Mouse (Mus musculus) MEL (cell line): ENCODE measurements around the gene Srpx. TPM values are rescaled to one million over a fixed set of nuclear protein-coding genes. Genes with fewer than 3 reads are reported as not detected.

Experiments
- DNase-seq: peaks from one replicate; pipeline ENCODE4 v3.0.0; 2011; ENCODE audit warnings: low read depth, low spot score
- H3K27ac ChIP-seq: 2 replicates; pipeline ENCODE4 v1.5.1; 2012; ENCODE audit warnings: low read depth, mild to moderate bottlenecking, control low read depth, low read length, moderate library complexity; ENCODE audit not compliant: control insufficient read depth
- H3K27me3 ChIP-seq, 2 experiments: fragments of 150-350 bp in 1 of 2; sonication (generic) in 1 of 2; 2 replicates each; pipeline ENCODE4 v1.6.1; 2012; ENCODE audit warnings: low read length in 2 of 2, mild to moderate bottlenecking in 2 of 2, improper control_type of control experiment in 1 of 2, moderate library complexity in 1 of 2; ENCODE audit not compliant: insufficient read depth in 2 of 2, control insufficient read depth in 1 of 2
- H3K36me3 ChIP-seq, 2 experiments: 2 replicates each; pipeline ENCODE4 v1.6.1; 2012 to 2014; ENCODE audit warnings: low read length in 2 of 2, improper control_type of control experiment in 1 of 2, inconsistent platforms in 1 of 2, mild to moderate bottlenecking in 1 of 2; ENCODE audit not compliant: insufficient read depth in 2 of 2, control insufficient read depth in 1 of 2
- H3K4me1 ChIP-seq, 2 experiments: fragments of 150-350 bp in 1 of 2; sonication (generic) in 1 of 2; 2 replicates each; pipeline ENCODE4 v1.6.1; 2012; ENCODE audit warnings: low read length in 2 of 2, improper control_type of control experiment in 1 of 2, mild to moderate bottlenecking in 1 of 2; ENCODE audit not compliant: insufficient read depth in 2 of 2, control insufficient read depth in 1 of 2
- H3K4me3 ChIP-seq, 2 experiments: fragments of 150-350 bp in 1 of 2; sonication (generic) in 1 of 2; 2 replicates each; pipeline ENCODE4 v1.5.1; 2012; ENCODE audit warnings: low read depth in 2 of 2, low read length in 2 of 2, mild to moderate bottlenecking in 2 of 2, moderate library complexity in 2 of 2, control low read depth in 1 of 2, improper control_type of control experiment in 1 of 2; ENCODE audit not compliant: control insufficient read depth in 1 of 2, insufficient read depth in 1 of 2
- H3K79me2 ChIP-seq: 2 replicates; pipeline ENCODE4 v1.6.1; 2012; ENCODE audit warnings: mild to moderate bottlenecking, low read length, moderate library complexity; ENCODE audit not compliant: control insufficient read depth, poor library complexity, insufficient read depth
- H3K9ac ChIP-seq: 2 replicates; pipeline ENCODE4 v1.6.1; 2012; ENCODE audit warnings: low read depth, mild to moderate bottlenecking, control low read depth, low read length, moderate library complexity; ENCODE audit not compliant: control insufficient read depth, poor library complexity, severe bottlenecking
- H3K9me3 ChIP-seq: fragments of 150-350 bp; sonication (generic); replicated peaks from 2 replicates; pipeline ENCODE4 v1.6.1; 2012; ENCODE audit warnings: mild to moderate bottlenecking, low read length, improper control_type of control experiment, moderate library complexity; ENCODE audit not compliant: insufficient read depth
- BHLHE40 ChIP-seq: IDR thresholded peaks from 2 replicates; pipeline ENCODE4 v1.6.1; 2012; ENCODE audit warnings: low read depth, mild to moderate bottlenecking, inconsistent platforms, low read length, improper control_type of control experiment, borderline replicate concordance
- CHD2 ChIP-seq: IDR thresholded peaks from 2 replicates; pipeline ENCODE4 v1.6.1; 2011; ENCODE audit warnings: low read length, improper control_type of control experiment
- E2F4 ChIP-seq: IDR thresholded peaks from 2 replicates; pipeline ENCODE4 v1.6.1; 2011; ENCODE audit warnings: low read depth, low read length, improper control_type of control experiment, borderline replicate concordance
- EP300 ChIP-seq, 2 experiments: IDR thresholded peaks; 2 replicates each; pipeline ENCODE4 v1.6.1; 2011; ENCODE audit warnings: improper control_type of control experiment in 2 of 2, low read length in 2 of 2, low read depth in 1 of 2, mild to moderate bottlenecking in 1 of 2
- GABPA ChIP-seq: IDR thresholded peaks from 2 replicates; pipeline ENCODE4 v1.6.1; 2012; ENCODE audit warnings: low read depth, mild to moderate bottlenecking, inconsistent platforms, low read length, improper control_type of control experiment, moderate library complexity
- GATA1 ChIP-seq: IDR thresholded peaks from 2 replicates; pipeline ENCODE4 v1.6.1; 2011; ENCODE audit warnings: low read depth, low read length, improper control_type of control experiment
- JUND ChIP-seq: IDR thresholded peaks from 2 replicates; pipeline ENCODE4 v1.6.1; 2011; ENCODE audit warnings: low read depth, mild to moderate bottlenecking, improper control_type of control experiment, low read length
- MEF2A ChIP-seq: IDR thresholded peaks from 2 replicates; pipeline ENCODE4 v1.6.1; 2014; ENCODE audit warnings: low read depth, mild to moderate bottlenecking, inconsistent platforms, low read length, improper control_type of control experiment; ENCODE audit not compliant: poor library complexity, insufficient replicate concordance, severe bottlenecking; ENCODE audit errors: extremely low read depth
- MXI1 ChIP-seq: IDR thresholded peaks from 2 replicates; pipeline ENCODE4 v1.6.1; 2011; ENCODE audit warnings: mild to moderate bottlenecking, low read depth, low read length, improper control_type of control experiment
- NRF1 ChIP-seq: IDR thresholded peaks from 2 replicates; pipeline ENCODE4 v1.6.1; 2014; ENCODE audit warnings: low read depth, mild to moderate bottlenecking, inconsistent platforms, low read length, improper control_type of control experiment, moderate library complexity; ENCODE audit not compliant: poor library complexity, insufficient read depth, severe bottlenecking
- POLR2AphosphoS2 ChIP-seq: IDR thresholded peaks from 2 replicates; pipeline ENCODE4 v1.6.1; 2011; ENCODE audit warnings: low read length, improper control_type of control experiment
- SIN3A ChIP-seq: IDR thresholded peaks from 2 replicates; pipeline ENCODE4 v1.6.1; 2012; ENCODE audit warnings: low read length, improper control_type of control experiment, inconsistent platforms
- SMC3 ChIP-seq: IDR thresholded peaks from 2 replicates; pipeline ENCODE4 v1.6.1; 2011; ENCODE audit warnings: low read depth, low read length, improper control_type of control experiment
- UBTF ChIP-seq: IDR thresholded peaks from 2 replicates; pipeline ENCODE4 v1.6.1; 2012; ENCODE audit warnings: low read depth, mild to moderate bottlenecking, inconsistent platforms, low read length, improper control_type of control experiment, moderate library complexity, borderline replicate concordance; ENCODE audit not compliant: insufficient read depth
- USF1 ChIP-seq: IDR thresholded peaks from 2 replicates; pipeline ENCODE4 v1.6.1; 2014; ENCODE audit warnings: low read depth, mild to moderate bottlenecking, inconsistent platforms, low read length, improper control_type of control experiment, moderate library complexity
- ZKSCAN1 ChIP-seq: IDR thresholded peaks from 2 replicates; pipeline ENCODE4 v1.6.1; 2012; ENCODE audit warnings: low read depth, mild to moderate bottlenecking, inconsistent platforms, low read length, improper control_type of control experiment, moderate library complexity
- polyA plus RNA-seq, 2 experiments: library from polyadenylated mRNA; stranded (reverse) in 1 of 2; unstranded in 1 of 2; fragments of >175 nt in 1 of 2; fragments of >200 nt in 1 of 2; gene quantifications; 2 replicates each; pipeline versions ENCODE4 v1.2.1 to v1.2.4; 2012; ENCODE audit warnings: low replicate concordance in 2 of 2, low read depth in 1 of 2; ENCODE audit not compliant: insufficient read length in 2 of 2, insufficient read depth in 1 of 2, missing spikeins in 1 of 2
- total RNA-seq: library from RNA; depleted of rRNA; stranded (reverse); fragments of 300-350 nt; gene quantifications from 2 replicates; pipeline ENCODE4 v1.2.3, GENCODE M21; 2012; rRNA removed

Srpx gene
- total and polyA plus RNA-seq, 3 experiments: not detected

GRCm38 (mm10) chrX:10005946-10006345 lies 111.6 kb downstream of the Srpx start:
- H3K9me3 ChIP-seq: no peaks in the 10 kb centered on the region

GRCm38 (mm10) chrX:10000718-10001117 lies 116.8 kb downstream of the Srpx start:
- Histone ChIP-seq H3K79me2 (no peaks in the 10 kb centered on the region), H3K4me3 (no peak overlapping the region), H3K27me3 (no peaks in the 10 kb centered on the region), H3K36me3 (no peaks in the 10 kb centered on the region), H3K9ac (no peak overlapping the region), H3K9me3 (no peaks in the 10 kb centered on the region), H3K27ac (no peak overlapping the region), H3K4me1 (no peaks in the 10 kb centered on the region)
- TF ChIP-seq UBTF (no peak), USF1 (no peak), SMC3 (no peak), EP300 (IDR thresholded peaks at IDR 0.05; ENCODE audit: low read depth in 1 of 2, low read length in 2 of 2) (no peak), SIN3A (no peak), E2F4 (no peak), ZKSCAN1 (no peak)
- DNase-seq: no peak

More at GRCm38 (mm10) chrX:10005946-10006345, 111.6 kb downstream of the Srpx start:
- H3K27ac ChIP-seq: no peak overlapping the region
- no peaks in the 10 kb centered on the region for H3K4me1 ChIP-seq
- H3K9ac ChIP-seq: no peak overlapping the region
- DNase-seq: no peak
- H3K4me3 ChIP-seq: no peak overlapping the region
- TF ChIP-seq GATA1 (no peak), JUND (no peak), MEF2A (no peak), NRF1 (no peak), BHLHE40 (no peak), UBTF (no peak), CHD2 (no peak), POLR2AphosphoS2 (no peak), GABPA (no peak), E2F4 (no peak), MXI1 (no peak)
- H3K79me2 ChIP-seq: no peaks in the 10 kb centered on the region
- H3K27me3 ChIP-seq: no peaks in the 10 kb centered on the region
- H3K36me3 ChIP-seq: no peaks in the 10 kb centered on the region

Other genes with a start within 250 kb of the Srpx start
- not detected in 2 replicates for gene Sytl5, start 232.1 kb downstream of the Srpx start, total RNA-seq
- not detected for gene Sytl5, start 232.1 kb downstream of the Srpx start, polyA plus RNA-seq
- not detected in 2 replicates for gene Rpgr, start 99.2 kb upstream of the Srpx start, total RNA-seq
- not detected for gene Rpgr, start 99.2 kb upstream of the Srpx start, polyA plus RNA-seq
- gene Otc, start 134.6 kb upstream of the Srpx start, total RNA-seq: not detected in 2 replicates
- gene Otc, start 134.6 kb upstream of the Srpx start, polyA plus RNA-seq: not detected